Mouse (Mus musculus): ENCODE data around the gene Plaur. TPM values are rescaled to one million over a fixed set of nuclear protein-coding genes. Genes with fewer than 3 reads are reported as not detected.
"Not testable (repeated sequence)": the region's sequence is repeated elsewhere in the genome, so short reads cannot be mapped to it uniquely, and the experiment has no call there.

Plaur gene
- polyA plus RNA-seq, 3 experiments from 2014 or later: 0.62 to 1.6 (median 1.5) TPM

GRCm38 (mm10) chr7:24480121-24480941, 18.0 kb downstream of the Plaur start:
- no peak for ATAC-seq

GRCm38 (mm10) chr7:24480986-24481473, 18.7 kb downstream of the Plaur start:
- ATAC-seq: no peak

- ATAC-seq: peak; percentile 89
These were observed 19.4 kb downstream of the Plaur start, which contains the start of gene Cadm4 for GRCm38 (mm10) chr7:24481474-24482207. Cadm4 (plus strand) TSS chr7:24482023.

- ATAC-seq: no peak
These were observed 20.1 kb downstream of the Plaur start for GRCm38 (mm10) chr7:24482208-24483020.

GRCm38 (mm10) chr7:24483291-24483690, 21.0 kb downstream of the Plaur start:
- not testable (repeated sequence) for ATAC-seq

- ATAC-seq: no peak
These were observed 23.2 kb downstream of the Plaur start for GRCm38 (mm10) chr7:24485481-24485880.

- ATAC-seq: no peak
These were observed 24.4 kb downstream of the Plaur start for GRCm38 (mm10) chr7:24486654-24487130.

DNA sequence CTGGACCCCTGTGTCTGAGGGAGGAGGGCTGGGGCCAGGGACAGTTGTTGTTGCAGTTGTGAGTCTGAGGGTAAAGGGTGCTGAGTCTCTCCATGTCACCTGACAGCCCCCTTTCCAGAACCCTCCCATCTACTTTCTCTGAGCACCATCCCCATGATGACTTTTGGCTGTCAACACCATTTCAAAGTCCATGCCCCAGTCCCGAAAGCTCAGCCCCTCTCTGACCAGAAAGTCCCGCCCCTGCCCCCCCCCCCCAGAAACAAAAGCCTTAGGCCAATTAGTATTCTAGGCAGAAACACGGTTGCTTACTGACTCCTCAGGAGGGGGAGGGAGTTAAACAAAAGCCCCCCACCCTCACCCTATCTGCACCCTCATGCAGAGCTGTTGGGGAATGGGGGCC, 25.1 kb downstream of the Plaur start:
- no peak for ATAC-seq

DNA sequence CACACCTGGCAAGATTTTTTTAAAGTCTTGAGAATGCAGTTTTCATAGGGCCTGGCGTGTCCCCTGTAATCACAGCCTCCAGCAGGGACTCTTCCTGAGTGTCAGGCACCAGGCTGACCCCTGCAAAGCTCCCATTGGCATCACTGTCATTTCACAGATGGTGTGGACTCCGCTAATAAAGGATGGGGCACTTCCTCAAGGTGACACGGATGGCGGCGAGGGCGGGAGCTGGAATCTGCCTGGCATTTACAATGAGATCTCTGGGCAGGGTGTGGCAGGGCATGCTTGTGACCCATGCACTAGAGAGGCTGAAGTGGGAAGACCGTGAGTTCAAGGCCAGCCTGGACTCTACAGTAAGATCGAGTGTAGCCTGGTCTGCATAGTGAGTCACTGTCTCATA, 26.0 kb downstream of the Plaur start:
- ATAC-seq: no peak

GRCm38 (mm10) chr7:24499856-24500577, 37.7 kb downstream of the Plaur start:
- no peak for ATAC-seq

- ATAC-seq: no peak
These were observed 38.6 kb downstream of the Plaur start for GRCm38 (mm10) chr7:24500929-24501328.

DNA sequence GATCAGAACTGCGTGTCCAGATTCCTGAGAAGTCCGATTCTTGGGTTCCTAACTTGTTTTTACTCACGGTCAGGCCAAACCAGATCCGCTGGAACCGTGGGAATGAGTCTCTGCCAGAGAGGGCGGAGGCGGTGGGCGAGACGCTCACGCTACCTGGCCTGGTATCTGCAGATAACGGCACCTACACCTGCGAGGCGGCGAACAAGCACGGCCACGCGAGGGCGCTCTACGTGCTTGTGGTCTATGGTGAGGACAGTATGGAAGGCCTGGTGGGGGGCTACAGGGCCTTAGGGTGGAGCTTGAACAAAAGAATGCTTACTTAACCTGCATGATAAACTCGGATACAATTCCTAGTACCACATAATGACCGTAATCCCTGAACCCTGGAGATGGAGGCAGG, 39.2 kb downstream of the Plaur start:
- no peak for ATAC-seq

DNA sequence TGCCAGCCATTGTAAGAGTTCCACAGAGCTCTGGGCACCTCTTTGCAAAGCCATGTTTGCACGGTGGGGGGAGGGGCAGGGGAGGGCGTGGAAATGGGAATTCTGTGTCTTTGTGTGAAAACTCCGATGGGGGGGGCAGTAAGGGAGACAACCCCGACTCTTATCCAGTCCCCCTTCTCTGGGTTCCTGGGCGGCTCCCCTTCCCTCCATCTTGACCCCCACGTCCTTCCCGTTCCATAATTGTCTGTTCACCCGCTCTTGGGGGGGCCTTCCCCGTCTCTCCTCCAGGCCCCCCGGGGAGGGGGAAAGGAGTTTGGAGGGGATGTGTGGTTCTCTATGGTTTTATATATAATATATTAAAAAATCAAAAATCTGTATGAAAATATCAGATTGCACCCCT, 41.7 kb downstream of the Plaur start:
- ATAC-seq: no peak

- no peak for ATAC-seq
These were observed 42.6 kb downstream of the Plaur start for GRCm38 (mm10) chr7:24504868-24505267.

GRCm38 (mm10) chr7:24505447-24506064, 43.3 kb downstream of the Plaur start:
- ATAC-seq: no peak

- no peak for ATAC-seq
These were observed 43.8 kb downstream of the Plaur start for GRCm38 (mm10) chr7:24506065-24506459.

DNA sequence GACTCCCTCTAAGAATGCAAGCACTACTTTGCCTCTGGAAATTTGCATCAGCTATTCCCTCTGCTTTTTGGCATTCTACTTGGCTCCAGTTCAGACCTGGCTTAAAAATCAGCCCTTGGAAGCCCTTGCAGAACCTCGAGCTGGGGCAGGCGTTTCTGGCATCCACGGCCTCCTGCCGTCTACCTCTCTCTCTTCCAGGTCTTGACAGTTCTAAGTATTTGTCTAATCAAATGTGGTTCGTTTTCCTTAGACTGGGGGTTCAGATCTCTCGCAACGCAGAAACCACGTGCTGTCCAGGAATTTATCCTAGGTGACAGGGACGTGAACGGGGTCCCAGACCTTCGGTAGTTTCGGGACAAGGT, 44.2 kb downstream of the Plaur start:
- no peak for ATAC-seq

DNA sequence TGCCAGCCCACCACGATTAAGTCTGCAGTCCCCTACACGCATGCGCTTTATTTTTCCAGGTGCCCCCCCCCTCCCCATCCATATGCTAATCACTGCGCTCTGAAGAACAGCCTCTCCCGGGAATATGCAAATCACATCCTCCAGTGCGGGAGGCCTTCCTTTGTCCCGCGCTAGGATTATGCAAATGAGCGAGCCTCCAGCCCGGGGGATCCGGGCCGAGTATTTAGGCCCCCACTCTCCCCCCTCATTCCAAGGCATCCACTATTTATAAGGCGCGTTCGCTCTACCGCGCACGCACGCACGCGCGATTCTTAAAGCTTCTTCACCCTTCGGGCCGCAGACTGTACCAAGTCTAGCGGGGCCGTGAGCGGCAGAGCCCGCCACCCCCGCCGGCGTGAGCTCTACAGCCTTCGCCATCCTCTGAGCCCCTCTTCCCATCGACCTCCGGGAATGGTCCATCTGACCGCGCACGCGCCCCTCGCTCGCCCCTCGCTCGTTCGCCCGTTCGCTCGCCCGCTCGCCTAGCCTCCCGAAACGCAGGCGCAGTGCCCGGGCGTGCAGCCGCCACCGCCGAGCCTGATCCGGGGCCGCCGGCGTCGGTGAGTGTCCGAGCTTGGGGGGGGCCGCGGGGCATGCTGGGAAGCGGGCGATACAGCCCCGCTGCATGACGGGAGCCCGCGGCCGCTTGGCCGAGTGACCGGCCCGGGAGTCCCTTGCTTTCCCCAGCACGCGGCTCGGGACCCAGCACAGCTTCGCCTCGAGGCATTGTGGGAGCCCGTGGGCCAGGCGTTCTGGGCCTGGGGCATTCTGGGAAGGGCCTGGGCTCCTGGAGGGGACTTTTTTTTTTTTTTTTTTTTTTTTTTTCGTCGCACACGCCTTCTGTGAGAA, 44.8 kb downstream of the Plaur start, which contains the start of gene Zfp428:
Gene Zfp428 (plus strand): TSS at position 169 of the 888 bp plus-strand sequence.
- ATAC-seq: peak; percentile 49

GRCm38 (mm10) chr7:24507726-24508114, 45.4 kb downstream of the Plaur start:
- ATAC-seq: no peak

- ATAC-seq: no peak
These were observed 50.1 kb downstream of the Plaur start, which contains the start of gene AC161166.1 for GRCm38 (mm10) chr7:24512355-24512754. AC161166.1 (minus strand) TSS chr7:24512455.
